Mouse (Mus musculus) G1E (cell line): ENCODE results near the gene Crygn.

Experiments
- CTCF ChIP-seq: IDR thresholded peaks from 2 replicates; pipeline ENCODE4 v1.5.1; 2012; ENCODE audit warnings: low read depth, low read length, inconsistent platforms, mixed read lengths
- GATA1 ChIP-seq: IDR thresholded peaks from 2 replicates; pipeline ENCODE4 v1.6.1; 2012; ENCODE audit warnings: borderline replicate concordance, low read length, inconsistent platforms, mixed read lengths
- POLR2AphosphoS5 ChIP-seq: IDR thresholded peaks from 2 replicates; pipeline ENCODE4 v1.6.1; 2012; ENCODE audit warnings: low read depth, low read length, inconsistent platforms; ENCODE audit not compliant: insufficient replicate concordance
- TAL1 ChIP-seq: conservative IDR thresholded peaks from 2 replicates; pipeline ENCODE4 v1.6.1; 2012; ENCODE audit warnings: low read depth, low read length, inconsistent platforms, mixed read lengths

GRCm38 (mm10) chr5:24782957-24783356, 25.1 kb upstream of the Crygn start:
- TF ChIP-seq CTCF (no peak), GATA1 (no peak), POLR2AphosphoS5 (no peak), TAL1 (no peak)
